Mouse (Mus musculus) kidney, embryonic 14.5 days (tissue): ENCODE data around the gene Eefsec. TPM values are rescaled to one million over a fixed set of nuclear protein-coding genes. Genes with fewer than 3 reads are reported as not detected.

Experiments used
- ATAC-seq: fragments of 200-750 bp; cut with Nextera tagmentation; 2 replicates; pipeline ENCODE4 v1.8.0; 2017; ENCODE audit warnings: moderate number of reproducible peaks, mild to moderate bottlenecking, moderate TSS enrichment, moderate library complexity; ENCODE audit not compliant: low FRiP score, low TSS enrichment
- H3K27ac ChIP-seq: fragments of 300-500 bp; sonication (generic); 2 replicates; pipeline ENCODE4 v1.5.1; 2014; ENCODE audit warnings: low read depth, mild to moderate bottlenecking, low read length, moderate library complexity, mixed read lengths
- H3K27me3 ChIP-seq: fragments of 300-500 bp; sonication (generic); 2 replicates; pipeline ENCODE4 v1.6.1; 2014; ENCODE audit warnings: mild to moderate bottlenecking, low read length; ENCODE audit not compliant: control insufficient read depth, insufficient read depth
- H3K36me3 ChIP-seq: fragments of 300-500 bp; sonication (generic); 2 replicates; pipeline ENCODE4 v1.6.1; 2014; ENCODE audit warnings: low read length, mixed read lengths; ENCODE audit not compliant: control insufficient read depth, insufficient read depth
- H3K4me1 ChIP-seq: fragments of 300-500 bp; sonication (generic); 2 replicates; pipeline ENCODE4 v1.6.1; 2014; ENCODE audit warnings: low read length, mixed read lengths; ENCODE audit not compliant: control insufficient read depth, insufficient read depth
- H3K4me2 ChIP-seq: fragments of 300-500 bp; sonication (generic); replicated peaks from 2 replicates; pipeline ENCODE4 v1.6.1; 2014; ENCODE audit warnings: low read depth, mild to moderate bottlenecking, low read length
- H3K4me3 ChIP-seq: fragments of 300-500 bp; sonication (generic); 2 replicates; pipeline ENCODE4 v1.5.1; 2014; ENCODE audit warnings: mild to moderate bottlenecking, low read length
- H3K9ac ChIP-seq: fragments of 300-500 bp; sonication (generic); 2 replicates; pipeline ENCODE4 v1.6.1; 2014; ENCODE audit warnings: low read depth, mild to moderate bottlenecking, low read length, moderate library complexity
- H3K9me3 ChIP-seq: fragments of 300-500 bp; sonication (generic); 2 replicates; pipeline ENCODE4 v1.6.1; 2016; ENCODE audit warnings: low read length; ENCODE audit not compliant: control insufficient read depth
- WGBS: fragments of 180-500 bp; shearing (Covaris S2); extraction: QIAGEN DNeasy Blood & Tissue Kit; methylation state at CpG from one replicate; pipeline ENCODE4 v1.1.7; 2014; 5-methylcytosine and 5-hydroxymethylcytosine counted together
- polyA plus RNA-seq: library from polyadenylated mRNA; unstranded; fragments of >200 nt; fragmentation: Nextera tagmentation; extraction: Ambion mirVana; gene quantifications from 2 replicates; pipeline ENCODE4 v1.2.1, GENCODE M21; 2014

Gene Eefsec
- polyA plus RNA-seq, 1 experiment from 2014 or later, result 49.3 TPM

DNA sequence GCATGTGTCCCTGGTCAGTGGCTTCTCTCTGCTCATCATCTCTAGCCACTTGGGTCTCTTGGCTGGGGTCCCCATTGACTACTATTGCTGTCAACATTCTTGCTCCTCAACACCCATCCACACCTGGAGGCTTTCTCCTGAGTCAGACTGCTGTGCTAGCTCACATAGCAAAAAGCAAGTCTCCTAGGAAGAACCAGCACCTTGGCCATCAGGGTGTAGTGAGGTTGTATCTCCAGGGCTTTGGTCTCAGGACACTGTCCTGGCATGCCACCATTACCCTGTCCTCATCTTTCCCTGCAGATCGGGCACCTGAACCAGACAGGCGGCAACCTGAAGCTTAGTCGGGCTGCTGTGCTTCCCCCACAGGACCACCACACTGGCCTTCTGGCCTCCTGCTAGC lies 238.0 kb downstream of the Eefsec start:
- H3K36me3 ChIP-seq, result no peaks in the 10 kb centered on the region; the same call in 1 of the 2 replicates
- no peak overlapping the region for H3K4me3 ChIP-seq
- ATAC-seq, result no peak
- H3K9ac ChIP-seq, result no peak overlapping the region
- H3K4me1 ChIP-seq, result peaks cover 20% of the 10 kb centered on the region; the same call in 1 of the 2 replicates
- H3K27ac ChIP-seq, result no peak overlapping the region
- 96% methylated on average over 3 of the region's 3 CpGs for WGBS
- H3K27me3 ChIP-seq, result peaks cover 34% of the 10 kb centered on the region
- H3K9me3 ChIP-seq, result no peaks in the 10 kb centered on the region
- H3K4me2 ChIP-seq, result no peak overlapping the region

DNA sequence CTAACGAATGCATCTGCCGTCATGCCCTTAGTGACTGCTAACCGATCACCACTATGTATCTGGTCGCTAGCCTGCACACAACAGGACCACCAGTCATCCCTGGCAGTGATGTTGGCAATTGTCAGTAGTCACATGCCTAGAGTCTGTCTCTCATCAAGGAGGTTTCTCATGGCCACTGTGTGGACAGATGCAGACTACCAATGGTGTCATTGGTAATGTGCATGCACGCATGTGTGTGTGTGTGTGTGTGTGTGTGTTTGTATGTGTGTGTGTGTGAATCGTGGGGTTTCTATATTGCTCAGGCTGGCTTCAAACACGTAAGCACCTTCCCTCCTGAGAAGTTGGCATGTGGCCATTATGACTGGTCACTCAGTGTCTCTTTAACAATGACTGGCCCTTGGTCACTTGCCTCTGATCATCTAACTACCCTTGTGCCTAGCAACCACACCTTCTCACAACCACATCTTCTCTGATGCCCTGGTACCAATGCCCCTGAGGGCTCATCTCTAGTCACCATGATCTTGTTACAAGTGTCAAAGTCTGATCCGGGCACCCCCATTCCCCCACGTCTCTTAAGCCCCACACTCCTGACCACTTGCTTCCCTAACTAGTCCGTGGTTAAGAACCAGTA lies 238.8 kb downstream of the Eefsec start:
- Histone ChIP-seq H3K9me3 (no peaks in the 10 kb centered on the region), H3K4me2 (no peak overlapping the region), H3K27ac (no peak overlapping the region), H3K27me3 (peaks cover 37% of the 10 kb centered on the region), H3K9ac (no peak overlapping the region), H3K36me3 (no peaks in the 10 kb centered on the region; the same call in 1 of the 2 replicates), H3K4me1 (peaks cover 23% of the 10 kb centered on the region; the same call in 1 of the 2 replicates), H3K4me3 (no peak overlapping the region)
- ATAC-seq, result no peak
- 93% methylated on average over 10 of the region's 10 CpGs for WGBS

Other genes starting within 250 kb of the Eefsec start
- not detected in 2 replicates for gene Dnajb8, start 224.3 kb downstream of the Eefsec start, polyA plus RNA-seq
- 184 and 185 TPM in 2 replicates for gene Ruvbl1, start 18.9 kb upstream of the Eefsec start, polyA plus RNA-seq
- 132 and 245 TPM in 2 replicates for gene Sec61a1, start 72.4 kb upstream of the Eefsec start, polyA plus RNA-seq
- 0.24 TPM in 1 of 2 replicates, not detected in the other for gene Kbtbd12, start 191.4 kb upstream of the Eefsec start, polyA plus RNA-seq